In genomic region chr1:96871528-96872360, GRCm38 (mm10) we compare ENCODE assay signal across 8 mouse cellular contexts. TPM values are rescaled to one million over a fixed set of nuclear protein-coding genes. Genes with fewer than 3 reads are reported as not detected.
DNase-seq lines count a peak whose midpoint lies in the region; ATAC-seq and TF ChIP-seq lines count a peak whose summit lies in the region.

TSS of gene Slco4c1 (minus strand) at chr1:96872171.

- H3K4me1 ChIP-seq in hindbrain, embryonic 10.5 days (replicated peaks): peaks cover 14% of the 10 kb centered on the region
- H3K4me1 ChIP-seq in neural tube, embryonic 14.5 days (ENCODE audit: control insufficient read depth, insufficient read depth, low read length): 0 out of 2 replicates have a peak, but pooled peaks cover 3% of the 10 kb centered on the region

- peak; percentile 88 for ATAC-seq in neural tube, embryonic 14.5 days (ENCODE audit: low read depth)

- H3K36me3 ChIP-seq in hindbrain, embryonic 10.5 days: no peaks in the 10 kb centered on the region
- H3K36me3 ChIP-seq in neural tube, embryonic 14.5 days (ENCODE audit: control insufficient read depth, insufficient read depth, low read length): no peaks in the 10 kb centered on the region

- H3K9me3 ChIP-seq in hindbrain, embryonic 10.5 days: no peaks in the 10 kb centered on the region
- no peaks in the 10 kb centered on the region for H3K9me3 ChIP-seq in neural tube, embryonic 14.5 days (ENCODE audit: control insufficient read depth, low read length)

- TF ChIP-seq CTCF in layer of hippocampus, adult 2 months (conservative IDR thresholded peaks at IDR 0.05): no peak

- H3K4me2 ChIP-seq in neural tube, embryonic 14.5 days (ENCODE audit: low read depth, low read length): peak within 1 kb of the TSS; percentile 95

- H3K27me3 ChIP-seq in hindbrain, embryonic 10.5 days (ENCODE audit: insufficient read depth, poor library complexity, severe bottlenecking): peaks cover 23% of the 10 kb centered on the region
- no peaks in the 10 kb centered on the region for H3K27me3 ChIP-seq in neural tube, embryonic 14.5 days (ENCODE audit: control insufficient read depth, insufficient read depth, low read length)

- peak; percentile 6 for DNase-seq in thymus, postnatal 14 days
- no peak for DNase-seq in thymus, postnatal 10 days (ENCODE audit: low spot score in 2 of 2)
- DNase-seq in embryo, embryonic 11 days: peak; percentile 36
- DNase-seq in hindbrain, embryonic 10.5 days (ENCODE audit: low spot score): peak; percentile 30
- peak in 1 of 2 experiments; percentile 27 for DNase-seq in layer of hippocampus, adult 2 months (ENCODE audit: low spot score in 2 of 2)
- DNase-seq in lung, adult 18-20 months: peak; percentile 84 to 86
- DNase-seq in MN1 (ENCODE audit: low spot score): no peak

- WGBS in hindbrain, embryonic 10.5 days: 2% methylated on average over 40 of the region's 40 CpGs
- whole genome bisulfite sequencing in neural tube, embryonic 14.5 days: 1% methylated on average over 40 of the region's 40 CpGs

- H3K9ac ChIP-seq in neural tube, embryonic 14.5 days (replicated peaks; ENCODE audit: low read depth, low read length): peak within 1 kb of the TSS; percentile 61

- peak within 1 kb of the TSS; percentile 63 for H3K4me3 ChIP-seq in hindbrain, embryonic 10.5 days
- H3K4me3 ChIP-seq in layer of hippocampus, adult 2 months: peak within 1 kb of the TSS; percentile 66
- peak within 1 kb of the TSS; percentile 56 for H3K4me3 ChIP-seq in neural tube, embryonic 14.5 days (ENCODE audit: low read depth, low read length)

- H3K27ac ChIP-seq in hindbrain, embryonic 10.5 days: no peak within 1 kb of the TSS
- H3K27ac ChIP-seq in layer of hippocampus, adult 2 months: peak within 1 kb of the TSS; percentile 66
- no peak within 1 kb of the TSS for H3K27ac ChIP-seq in neural tube, embryonic 14.5 days (ENCODE audit: low read depth, low read length)

RNA-seq across cellular contexts. Expression of gene Slco4c1, which starts in this region (rescaled TPM):
- polyA plus RNA-seq in hindbrain, embryonic 10.5 days (2016; fragmentation: Nextera tagmentation; extraction: Ambion mirVana): not detected in 2 replicates
- 1 to 10 TPM; 2.4 to 2.5 TPM for total RNA-seq in layer of hippocampus, adult 2 months (2021)
- polyA plus RNA-seq in neural tube, embryonic 14.5 days (2014; fragmentation: Nextera tagmentation; extraction: Ambion mirVana): 0.68 and 1.6 TPM in 2 replicates

Comparison
In these comparisons a context has a peak if more than half of its experiments do, and no peak if none do; other contexts are left out.
1. DNase-seq: peak in thymus, postnatal 14 days (single experiment), embryo, embryonic 11 days (single experiment) and lung, adult 18-20 months (2 of 2); none in thymus, postnatal 10 days (0 of 2) and MN1 (single experiment).
2. Peak in DNase-seq and H3K4me3 ChIP-seq in hindbrain, embryonic 10.5 days; RNA of the gene not detected or under 1 TPM.
3. Peak in every context shown above with its lines, with median percentiles within 50 percentile points of each other: H3K4me3 ChIP-seq.